Mouse (Mus musculus): ENCODE measurements around the gene Olfr786.

Olfr786 gene

GRCm38 (mm10) chr10:129427006-129427405 is at the start of gene Olfr786:
Gene Olfr786 (plus strand): TSS chr10:129427306.
- DNase-seq (ENCODE audit: low read depth) = no peak

- no peak for DNase-seq (ENCODE audit: low read depth)
These were observed 43.3 kb upstream of the Olfr786 start, which contains the start of gene Olfr784 for GRCm38 (mm10) chr10:129383783-129384182. Gene Olfr784 (plus strand): TSS chr10:129384083.

DNA sequence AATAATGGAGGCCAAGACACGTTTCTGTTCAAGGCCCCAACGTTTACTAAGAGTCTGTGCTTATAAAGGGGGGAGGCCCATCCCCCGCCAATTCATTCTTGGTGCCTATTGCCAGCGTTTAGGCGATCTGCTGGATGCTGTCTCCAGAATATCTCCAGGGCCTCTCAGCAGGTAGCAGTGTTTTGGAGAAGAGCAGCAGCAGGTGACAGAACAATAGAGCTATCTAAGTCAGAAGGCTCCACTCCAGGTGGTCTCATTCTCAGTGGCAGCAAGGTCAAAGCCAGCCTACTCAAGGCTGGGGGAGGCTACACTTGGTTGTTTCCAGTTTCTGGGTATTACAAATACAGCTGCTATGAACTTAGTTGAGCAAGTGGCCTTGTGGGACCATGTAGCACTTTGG is 26.2 kb upstream of the Olfr786 start:
- DNase-seq (ENCODE audit: low read depth) = no peak

- DNase-seq (ENCODE audit: low read depth) = no peak
These were observed 22.0 kb upstream of the Olfr786 start, which contains the start of gene Olfr785 for GRCm38 (mm10) chr10:129405126-129405525. Gene Olfr785 (plus strand): TSS chr10:129405426.

- DNase-seq (ENCODE audit: low read depth) = no peak
These were observed 34.5 kb downstream of the Olfr786 start, which contains the start of gene Olfr787 for GRCm38 (mm10) chr10:129461562-129461961. Gene Olfr787 (plus strand): TSS chr10:129461862.

DNA sequence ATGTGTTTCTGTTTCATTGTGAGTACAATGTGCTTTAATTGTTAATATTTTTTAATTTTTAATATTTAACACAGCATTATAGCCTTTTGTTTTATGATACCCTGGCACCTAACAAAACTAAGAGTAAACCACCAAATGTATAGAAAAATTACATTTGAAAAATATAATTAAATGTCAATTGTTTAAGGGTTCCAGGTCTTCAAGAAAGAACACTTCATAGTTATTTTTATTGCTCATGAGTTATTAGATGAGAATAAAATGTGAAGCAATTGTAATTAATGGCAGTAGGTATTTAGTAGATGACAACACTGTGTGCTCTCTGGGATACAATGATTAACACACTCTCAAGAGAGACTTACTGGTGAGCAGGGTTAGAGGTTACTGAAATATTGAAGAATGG is 43.6 kb downstream of the Olfr786 start, which contains the start of gene Olfr788:
TSS of gene Olfr788 (plus strand) at position 301 of the 400 bp plus-strand sequence.
- DNase-seq (ENCODE audit: low read depth) = no peak

- DNase-seq (ENCODE audit: low read depth) = no peak
These were observed 46.1 kb downstream of the Olfr786 start for GRCm38 (mm10) chr10:129473256-129473655.

- DNase-seq (ENCODE audit: low read depth) = no peak
These were observed 46.6 kb downstream of the Olfr786 start for GRCm38 (mm10) chr10:129473723-129474122.

- DNase-seq (ENCODE audit: low read depth) = no peak
These were observed 57.3 kb downstream of the Olfr786 start, which contains the start of gene Olfr789 for GRCm38 (mm10) chr10:129484452-129484851. Gene Olfr789 (plus strand): TSS chr10:129484752.
